Mouse (Mus musculus) forebrain, embryonic 13.5 days (tissue): ENCODE results near the gene Mcl1. TPM values are rescaled to one million over a fixed set of nuclear protein-coding genes. Genes with fewer than 3 reads are reported as not detected.
"Not testable (repeated sequence)": the region's sequence is repeated elsewhere in the genome, so short reads cannot be mapped to it uniquely, and the experiment has no call there.

ENCODE experiments used
- ATAC-seq: fragments of 200-750 bp; cut with Nextera tagmentation; 2 replicates; pipeline ENCODE4 v1.8.0; 2017
- H3K27ac ChIP-seq: fragments of 300-500 bp; sonication (generic); 2 replicates; pipeline ENCODE4 v1.5.1; 2015; ENCODE audit warnings: inconsistent platforms, mild to moderate bottlenecking, moderate library complexity
- H3K27me3 ChIP-seq: fragments of 300-500 bp; sonication (generic); 2 replicates; pipeline ENCODE4 v1.6.1; 2015; ENCODE audit warnings: mild to moderate bottlenecking, inconsistent platforms
- H3K36me3 ChIP-seq: fragments of 300-500 bp; sonication (generic); 2 replicates; pipeline ENCODE4 v1.6.1; 2015; ENCODE audit warnings: mild to moderate bottlenecking, inconsistent platforms; ENCODE audit not compliant: poor library complexity, severe bottlenecking
- H3K4me1 ChIP-seq: fragments of 300-500 bp; sonication (generic); 2 replicates; pipeline ENCODE4 v1.6.1; 2015; ENCODE audit warnings: inconsistent platforms
- H3K4me2 ChIP-seq: fragments of 300-500 bp; sonication (generic); 2 replicates; pipeline ENCODE4 v1.6.1; 2015; ENCODE audit warnings: inconsistent platforms, mild to moderate bottlenecking, moderate library complexity
- H3K4me3 ChIP-seq: fragments of 300-500 bp; sonication (generic); 2 replicates; pipeline ENCODE4 v1.5.1; 2015; ENCODE audit warnings: mild to moderate bottlenecking, inconsistent platforms
- H3K9ac ChIP-seq: fragments of 300-500 bp; sonication (generic); 2 replicates; pipeline ENCODE4 v1.6.1; 2015; ENCODE audit warnings: mild to moderate bottlenecking, inconsistent platforms
- H3K9me3 ChIP-seq: fragments of 300-500 bp; sonication (generic); replicated peaks from 2 replicates; pipeline ENCODE4 v1.6.1; 2016; ENCODE audit warnings: inconsistent platforms
- WGBS: fragments of 180-500 bp; shearing (Covaris S2); methylation state at CpG from one replicate; pipeline ENCODE4 v1.1.7; 2015; 5-methylcytosine and 5-hydroxymethylcytosine counted together
- polyA plus RNA-seq: library from polyadenylated mRNA; unstranded; fragments of >200 nt; fragmentation: Nextera tagmentation; extraction: Ambion mirVana; gene quantifications from 2 replicates; pipeline ENCODE4 v1.2.1, GENCODE M21; 2015

Mcl1 gene
- 40.3 and 44.0 TPM in 2 replicates for polyA plus RNA-seq

DNA sequence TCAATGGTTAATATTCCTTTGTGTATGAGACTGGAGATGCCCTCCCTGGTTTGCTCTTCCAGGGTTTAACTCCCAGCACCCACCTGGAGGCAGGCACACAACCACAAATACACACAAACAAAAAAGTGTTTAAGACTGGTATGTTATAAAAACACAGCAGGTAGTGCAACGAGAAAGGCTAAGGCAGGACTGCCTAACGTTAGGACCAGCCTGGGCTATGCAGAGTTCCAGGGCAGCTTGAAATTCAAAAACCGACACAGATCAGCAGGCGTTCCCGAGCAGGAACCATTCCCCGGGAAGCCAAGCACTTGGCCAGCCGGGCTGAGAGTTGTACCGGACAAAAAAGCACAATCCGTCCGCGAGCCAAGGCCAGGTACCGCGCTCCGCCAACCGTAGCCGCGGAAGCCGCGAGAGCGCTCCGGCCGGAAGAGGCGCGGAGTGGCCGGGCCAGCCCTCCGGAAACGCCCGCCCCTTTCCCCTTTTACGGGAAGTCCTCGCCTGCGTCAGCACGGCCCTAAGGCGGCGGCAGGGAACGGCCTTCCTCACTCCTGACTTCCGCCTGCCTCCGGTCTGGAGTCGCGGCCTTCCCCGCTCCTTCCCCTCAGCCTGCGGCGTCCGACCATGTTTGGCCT is at the start of gene Mcl1:
Mcl1 (plus strand) TSS at position 553 of the 632 bp plus-strand sequence.
- H3K27me3 ChIP-seq, result no peaks in the 10 kb centered on the region
- H3K4me3 ChIP-seq, result peak within 1 kb of the TSS; percentile 99
- under 1% methylated on average over 36 of the region's 43 CpGs for WGBS
- peak within 1 kb of the TSS; percentile 97 for H3K27ac ChIP-seq
- peak within 1 kb of the TSS; percentile 91 for H3K4me2 ChIP-seq
- peaks cover 37% of the 10 kb centered on the region for H3K4me1 ChIP-seq
- peak; percentile 98 for ATAC-seq
- H3K9me3 ChIP-seq, result no peaks in the 10 kb centered on the region
- peaks cover 24% of the 10 kb centered on the region for H3K36me3 ChIP-seq
- peak within 1 kb of the TSS; percentile 99 for H3K9ac ChIP-seq

DNA sequence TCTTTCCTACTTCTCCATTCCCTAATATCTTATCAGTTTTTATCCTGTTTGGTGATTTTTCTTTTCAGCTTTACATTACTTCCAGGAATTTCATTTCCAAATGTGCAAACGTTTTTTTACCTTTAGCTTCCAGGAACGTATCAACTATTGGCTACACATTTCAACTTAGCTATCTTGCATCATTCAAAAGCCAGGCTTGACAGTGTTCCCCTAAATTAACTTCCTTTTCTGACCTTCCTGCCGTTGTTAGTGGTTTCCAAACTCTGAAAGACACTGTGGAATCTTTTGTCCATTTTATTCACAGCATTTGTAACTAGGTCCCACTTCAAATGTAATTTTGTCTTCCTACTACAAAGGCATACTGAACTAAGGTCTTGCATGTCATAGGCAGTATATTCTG is 49.4 kb upstream of the Mcl1 start:
- no peak overlapping the region for H3K4me3 ChIP-seq
- 72% methylated on average over 3 of the region's 3 CpGs for WGBS
- no peak overlapping the region for H3K4me2 ChIP-seq
- H3K27ac ChIP-seq, result no peak overlapping the region
- H3K27me3 ChIP-seq, result no peaks in the 10 kb centered on the region
- H3K9me3 ChIP-seq, result no peaks in the 10 kb centered on the region
- ATAC-seq, result no peak
- H3K36me3 ChIP-seq, result peaks cover 36% of the 10 kb centered on the region
- H3K4me1 ChIP-seq, result no peaks in the 10 kb centered on the region
- H3K9ac ChIP-seq, result no peak overlapping the region

DNA sequence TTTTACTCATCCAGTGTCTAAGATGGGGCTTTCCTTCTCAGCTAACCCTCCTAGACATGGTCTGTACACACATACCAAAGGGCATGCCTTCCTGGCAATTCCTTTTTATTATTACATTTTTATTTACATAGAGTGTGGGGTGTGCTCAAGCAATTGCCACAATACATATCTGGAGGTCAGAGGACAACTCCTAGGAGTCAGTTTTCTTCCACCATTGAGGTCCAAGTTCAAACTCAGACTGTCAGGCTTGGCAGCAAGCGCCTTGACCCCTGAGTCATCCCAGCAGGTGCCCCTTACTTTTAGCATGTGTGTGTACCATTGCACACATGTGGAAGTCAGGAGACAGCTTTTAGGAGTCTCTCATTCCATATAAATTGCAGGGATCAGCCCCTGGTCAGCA is 44.6 kb upstream of the Mcl1 start:
- Histone ChIP-seq H3K9me3 (no peaks in the 10 kb centered on the region), H3K4me1 (no peaks in the 10 kb centered on the region), H3K9ac (no peak overlapping the region), H3K4me3 (no peak overlapping the region), H3K4me2 (no peak overlapping the region), H3K27me3 (no peaks in the 10 kb centered on the region), H3K36me3 (peaks cover 60% of the 10 kb centered on the region), H3K27ac (no peak overlapping the region)
- no peak for ATAC-seq
- 94% methylated on average over 1 of the region's 1 CpGs for WGBS

DNA sequence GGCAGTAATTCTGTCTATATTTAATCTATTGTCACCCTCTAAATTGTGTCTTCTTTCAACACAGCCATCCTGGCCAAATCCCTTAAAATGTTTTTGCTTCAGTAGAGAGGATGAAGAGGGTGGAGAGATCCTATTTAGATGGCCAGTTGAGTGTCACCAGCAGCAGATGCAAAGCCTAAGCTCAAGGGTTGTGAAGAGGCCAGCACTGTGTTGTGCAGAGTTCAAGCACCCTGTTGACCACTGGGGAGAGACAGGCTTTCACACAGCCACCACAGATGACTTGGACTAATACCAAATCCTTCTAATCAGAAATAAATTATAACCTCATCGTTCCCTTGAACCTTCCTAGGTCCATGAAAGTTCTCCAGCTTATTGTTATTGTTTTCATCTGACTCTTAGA is 40.1 kb upstream of the Mcl1 start:
- H3K27me3 ChIP-seq, result no peaks in the 10 kb centered on the region
- no peak for ATAC-seq
- H3K4me3 ChIP-seq, result no peak overlapping the region
- no peak overlapping the region for H3K4me2 ChIP-seq
- no peak overlapping the region for H3K9ac ChIP-seq
- H3K4me1 ChIP-seq, result no peaks in the 10 kb centered on the region
- H3K9me3 ChIP-seq, result no peaks in the 10 kb centered on the region
- peaks cover 52% of the 10 kb centered on the region for H3K36me3 ChIP-seq
- 88% methylated on average over 1 of the region's 1 CpGs for WGBS
- no peak overlapping the region for H3K27ac ChIP-seq

DNA sequence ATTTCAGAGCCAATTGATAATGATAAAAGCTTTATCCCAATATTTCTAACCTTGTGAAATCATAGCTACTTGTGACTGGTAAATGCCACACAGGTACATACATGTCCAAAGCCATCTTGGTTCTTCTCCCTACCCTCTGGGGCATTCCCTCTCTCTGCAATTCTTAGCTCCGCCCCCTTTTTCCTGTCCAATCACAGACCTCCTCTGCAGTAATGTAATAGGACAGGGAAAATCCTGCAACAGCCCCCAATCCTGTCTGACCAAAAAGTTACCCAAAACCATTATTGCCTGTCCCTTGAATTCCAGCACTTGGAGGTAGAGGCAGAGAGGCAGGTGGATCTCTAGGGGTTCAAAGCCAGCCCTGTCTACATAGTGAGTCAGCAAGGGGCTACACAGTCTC is 37.3 kb upstream of the Mcl1 start:
- H3K9ac ChIP-seq, result no peak overlapping the region
- 89% methylated on average over 1 of the region's 1 CpGs for WGBS
- H3K4me2 ChIP-seq, result no peak overlapping the region
- ATAC-seq, result no peak
- peaks cover 10% of the 10 kb centered on the region for H3K4me1 ChIP-seq
- no peak overlapping the region for H3K4me3 ChIP-seq
- no peaks in the 10 kb centered on the region for H3K27me3 ChIP-seq
- peaks cover 40% of the 10 kb centered on the region for H3K36me3 ChIP-seq
- no peak overlapping the region for H3K27ac ChIP-seq
- no peaks in the 10 kb centered on the region for H3K9me3 ChIP-seq

DNA sequence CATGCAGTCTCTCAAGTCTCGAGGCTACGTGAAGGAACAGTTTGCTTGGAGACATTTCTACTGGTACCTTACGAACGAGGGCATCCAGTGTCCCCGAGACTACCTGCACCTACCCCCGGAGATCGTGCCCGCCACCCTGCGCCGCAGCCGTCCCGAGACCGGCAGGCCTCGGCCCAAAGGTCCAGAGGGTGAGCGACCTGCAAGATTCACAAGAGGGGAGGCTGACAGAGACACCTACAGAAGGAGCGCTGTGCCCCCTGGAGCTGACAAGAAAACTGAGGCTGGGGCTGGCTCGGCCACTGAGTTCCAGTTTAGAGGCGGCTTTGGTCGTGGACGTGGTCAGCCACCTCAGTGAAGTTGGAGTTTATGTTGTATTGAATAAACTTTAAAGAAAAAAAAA is 36.2 kb upstream of the Mcl1 start:
- 95% methylated on average over 20 of the region's 20 CpGs for WGBS
- peaks cover 21% of the 10 kb centered on the region for H3K4me1 ChIP-seq
- not testable (repeated sequence) for H3K27ac ChIP-seq, ATAC-seq, H3K4me2 ChIP-seq, H3K9me3 ChIP-seq, H3K9ac ChIP-seq, H3K27me3 ChIP-seq, H3K4me3 ChIP-seq
- peaks cover 36% of the 10 kb centered on the region for H3K36me3 ChIP-seq

DNA sequence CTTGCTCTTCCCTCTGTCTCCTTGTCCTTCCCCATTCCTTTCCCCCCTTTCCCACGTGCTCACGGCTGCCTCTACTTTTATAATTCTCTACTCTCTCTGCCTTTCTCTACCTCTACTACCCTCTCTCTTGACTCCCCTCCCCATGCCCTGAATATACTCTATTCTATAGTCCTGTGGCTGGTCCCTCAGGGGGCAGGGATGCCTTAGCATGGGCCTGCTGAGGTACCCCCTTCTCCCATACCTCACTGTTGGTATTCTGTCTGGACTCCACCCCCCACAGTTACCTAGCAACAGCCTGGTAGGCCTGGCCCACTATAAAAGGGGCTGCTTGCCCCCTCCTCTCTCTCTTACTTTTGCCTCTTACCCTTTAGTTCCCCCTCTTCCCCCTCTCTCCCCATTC is 35.0 kb upstream of the Mcl1 start:
- H3K27me3 ChIP-seq, result no peaks in the 10 kb centered on the region
- WGBS, result 45% methylated on average over 2 of the region's 2 CpGs
- no peak overlapping the region for H3K4me2 ChIP-seq
- peaks cover 37% of the 10 kb centered on the region for H3K36me3 ChIP-seq
- peaks cover 24% of the 10 kb centered on the region for H3K4me1 ChIP-seq
- H3K4me3 ChIP-seq, result no peak overlapping the region
- no peak for ATAC-seq
- H3K9me3 ChIP-seq, result no peaks in the 10 kb centered on the region
- no peak overlapping the region for H3K27ac ChIP-seq
- H3K9ac ChIP-seq, result no peak overlapping the region

DNA sequence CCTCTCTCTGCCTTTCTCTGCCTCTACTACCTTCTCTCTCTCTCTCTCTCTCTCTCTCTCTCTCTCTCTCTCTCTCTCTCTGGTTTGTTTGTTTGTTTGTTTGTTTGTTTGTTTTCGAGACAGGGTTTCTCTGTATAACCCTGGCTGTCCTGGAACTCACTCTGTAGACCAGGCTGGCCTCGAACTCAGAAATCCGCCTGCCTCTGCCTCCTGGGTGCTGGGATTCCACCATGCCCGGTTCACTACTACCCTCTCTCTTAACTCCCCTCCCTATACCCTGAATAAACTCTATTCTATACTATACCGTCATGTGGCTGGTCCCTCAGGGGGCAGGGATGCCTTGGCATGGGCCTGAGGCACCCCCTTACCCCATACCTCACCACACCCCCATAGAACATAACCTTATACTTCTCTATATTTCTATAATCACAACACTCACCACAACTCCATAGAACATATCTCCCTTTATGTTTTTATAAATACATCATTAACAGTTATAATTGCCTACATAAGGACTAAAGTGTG is 34.5 kb upstream of the Mcl1 start:
- Histone ChIP-seq H3K36me3 (peaks cover 37% of the 10 kb centered on the region), H3K4me1 (peaks cover 24% of the 10 kb centered on the region), H3K27ac (peak overlapping the region; percentile 49), H3K4me2 (peak overlapping the region; percentile 53), H3K9ac (peak overlapping the region; percentile 55; the same call in 1 of the 2 replicates), H3K4me3 (peak overlapping the region; percentile 65)
- 69% methylated on average over 5 of the region's 5 CpGs for WGBS
- ATAC-seq, H3K9me3 ChIP-seq, H3K27me3 ChIP-seq: not testable (repeated sequence)

DNA sequence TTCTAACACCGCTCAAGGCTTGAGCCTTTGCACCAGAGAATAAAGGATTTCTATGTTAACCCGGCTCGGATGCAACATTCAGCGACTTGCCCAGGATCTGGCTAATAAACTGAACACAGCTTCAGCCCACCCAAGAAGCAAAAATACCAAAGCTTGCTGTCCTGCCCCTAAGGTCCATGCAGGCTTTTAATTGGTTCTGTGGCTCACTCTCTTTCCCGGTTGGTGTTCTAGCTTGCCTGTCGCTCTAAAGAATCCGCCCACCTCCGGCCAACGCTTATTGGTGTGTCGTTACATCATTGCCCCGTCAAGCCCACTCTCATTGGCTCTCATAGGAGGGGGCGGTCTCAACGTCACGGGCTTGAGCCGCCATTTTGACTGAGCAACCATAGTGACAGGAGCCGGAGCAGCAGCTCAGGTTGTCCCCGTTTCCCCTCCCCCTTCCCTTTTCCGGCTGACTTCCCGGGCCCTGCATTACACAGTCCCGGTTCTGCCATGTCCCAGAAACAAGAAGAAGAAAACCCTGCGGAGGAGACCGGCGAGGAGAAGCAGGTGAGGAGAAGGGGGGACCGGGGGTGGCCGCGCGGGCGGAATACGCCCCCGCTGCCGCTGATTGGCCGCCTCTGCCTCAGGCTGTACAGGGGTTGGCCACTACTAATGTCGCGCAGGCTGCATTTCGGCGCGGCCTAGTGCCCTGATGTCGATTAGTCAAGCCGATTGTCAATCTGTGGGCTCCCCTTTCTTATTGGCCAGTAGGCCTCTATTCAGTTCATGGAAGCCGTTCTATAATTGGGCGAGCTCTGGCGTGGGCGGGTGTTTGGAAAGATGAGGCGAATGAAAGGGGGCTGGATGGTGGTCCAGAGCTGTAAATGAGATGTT is 33.7 kb upstream of the Mcl1 start, which contains the start of gene Ensa:
Ensa (plus strand) TSS at position 366 of the 876 bp plus-strand sequence.
- Histone ChIP-seq H3K4me3 (peak within 1 kb of the TSS; percentile 65), H3K4me2 (peak within 1 kb of the TSS; percentile 84), H3K9ac (peak within 1 kb of the TSS; percentile 73), H3K9me3 (no peaks in the 10 kb centered on the region), H3K4me1 (peaks cover 24% of the 10 kb centered on the region), H3K27me3 (no peaks in the 10 kb centered on the region), H3K36me3 (peaks cover 41% of the 10 kb centered on the region), H3K27ac (peak within 1 kb of the TSS; percentile 89)
- WGBS, result under 1% methylated on average over 44 of the region's 44 CpGs
- ATAC-seq, result peak; percentile 99

DNA sequence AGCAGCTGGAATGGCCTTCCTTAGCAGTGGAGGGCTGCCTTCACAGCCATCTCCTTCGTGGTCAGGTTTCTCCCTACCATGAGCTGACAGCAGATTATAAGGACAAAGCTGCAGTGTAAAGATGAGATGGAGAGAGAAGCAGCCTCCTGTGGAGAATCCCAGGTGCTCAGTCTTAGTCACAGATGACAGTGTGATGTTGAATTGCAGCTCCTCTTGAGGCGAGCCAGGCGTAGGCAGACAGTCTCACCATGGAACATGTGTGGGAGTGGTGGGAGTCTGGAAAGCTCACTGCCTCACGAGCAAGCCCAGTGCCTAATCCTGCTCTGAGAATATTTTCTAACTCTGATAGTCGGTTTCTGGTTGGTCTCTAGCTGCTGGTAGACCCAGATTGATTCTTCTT is 30.8 kb upstream of the Mcl1 start:
- no peak for ATAC-seq
- H3K4me1 ChIP-seq, result peaks cover 24% of the 10 kb centered on the region
- peaks cover 61% of the 10 kb centered on the region for H3K36me3 ChIP-seq
- H3K27ac ChIP-seq, result no peak overlapping the region
- no peak overlapping the region for H3K4me3 ChIP-seq
- no peaks in the 10 kb centered on the region for H3K27me3 ChIP-seq
- H3K9ac ChIP-seq, result no peak overlapping the region
- no peaks in the 10 kb centered on the region for H3K9me3 ChIP-seq
- no peak overlapping the region for H3K4me2 ChIP-seq
- 87% methylated on average over 5 of the region's 5 CpGs for WGBS

DNA sequence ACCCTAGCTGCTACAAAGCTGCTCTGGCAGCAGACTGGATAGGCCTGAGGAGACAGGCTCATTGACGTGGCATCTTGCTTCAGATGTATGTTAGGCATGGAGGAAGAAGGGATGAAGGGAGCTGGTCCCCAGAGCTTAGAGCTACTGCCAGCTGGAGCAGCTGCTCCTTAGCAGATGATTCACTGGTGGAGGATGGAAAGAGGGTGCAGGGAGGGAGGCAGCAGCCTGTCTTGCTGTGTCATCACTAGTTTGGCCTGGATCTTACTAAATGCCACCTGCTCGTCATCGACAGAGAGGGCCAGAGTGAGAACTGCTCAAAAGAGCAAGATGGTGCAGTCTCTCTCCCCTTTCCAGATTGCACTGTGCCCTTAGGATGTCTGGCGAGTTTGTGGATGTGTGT is 28.8 kb upstream of the Mcl1 start:
- no peak for ATAC-seq
- H3K27me3 ChIP-seq, result no peaks in the 10 kb centered on the region
- no peak overlapping the region for H3K27ac ChIP-seq
- peaks cover 22% of the 10 kb centered on the region for H3K4me1 ChIP-seq
- no peak overlapping the region; the same call in 1 of the 2 replicates for H3K9ac ChIP-seq
- H3K4me3 ChIP-seq, result no peak overlapping the region
- H3K9me3 ChIP-seq, result no peaks in the 10 kb centered on the region
- no peak overlapping the region for H3K4me2 ChIP-seq
- peaks cover 81% of the 10 kb centered on the region for H3K36me3 ChIP-seq
- WGBS, result 78% methylated on average over 4 of the region's 4 CpGs

DNA sequence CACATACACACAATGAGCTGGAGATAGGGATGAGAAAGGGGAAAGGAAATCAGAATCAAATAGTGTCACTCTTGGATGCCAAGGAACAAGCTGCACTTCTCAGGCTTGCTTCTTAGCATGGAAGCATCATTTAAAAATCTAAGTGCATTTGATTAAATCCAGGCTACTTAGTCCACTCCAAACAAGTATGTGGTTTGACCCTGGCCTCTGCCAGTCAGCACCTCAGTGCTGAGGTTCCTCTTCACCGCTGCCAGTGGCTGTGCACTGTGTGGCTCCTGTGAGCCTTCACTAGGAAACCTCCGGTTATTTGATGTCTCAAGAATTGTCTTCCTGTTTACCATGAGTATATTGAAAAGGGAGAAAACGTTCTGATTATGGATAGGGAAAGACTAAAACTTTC is 27.7 kb upstream of the Mcl1 start:
- Histone ChIP-seq H3K36me3 (peaks cover 92% of the 10 kb centered on the region), H3K9me3 (no peaks in the 10 kb centered on the region)
- ATAC-seq, result no peak

More for the DNA sequence above, 27.7 kb upstream of the Mcl1 start:
- H3K4me1 ChIP-seq, result peaks cover 18% of the 10 kb centered on the region
- no peak overlapping the region for H3K9ac ChIP-seq
- WGBS, result 90% methylated on average over 3 of the region's 3 CpGs
- no peak overlapping the region for H3K4me3 ChIP-seq
- no peak overlapping the region for H3K27ac ChIP-seq
- no peak overlapping the region for H3K4me2 ChIP-seq
- no peaks in the 10 kb centered on the region for H3K27me3 ChIP-seq
